In the genomic region with DNA sequence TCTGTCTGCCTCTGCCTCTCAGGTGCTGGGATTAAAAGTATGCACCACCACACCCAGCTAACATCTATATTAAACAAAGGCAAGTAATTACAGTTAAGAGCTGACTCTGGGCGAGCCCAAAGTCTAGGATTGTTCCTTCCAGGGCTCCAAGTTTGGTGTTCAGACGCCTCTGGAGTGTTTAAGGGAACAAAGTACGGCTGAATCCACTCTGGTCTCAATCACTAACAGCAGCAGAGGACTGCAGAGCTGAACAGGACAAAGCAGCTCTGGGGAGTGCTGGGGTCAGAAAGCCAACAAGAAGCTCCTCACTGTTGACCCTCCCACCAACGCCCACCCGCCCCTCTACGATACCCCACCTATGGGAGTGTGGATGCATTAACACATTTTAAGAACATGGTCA, we compare ENCODE assay signal across 14 mouse cellular contexts. TPM values are rescaled to one million over a fixed set of nuclear protein-coding genes. Genes with fewer than 3 reads are reported as not detected.
DNase-seq lines count a peak whose midpoint lies in the region; ATAC-seq and TF ChIP-seq lines count a peak whose summit lies in the region.
"Had no signal": no experiment of that assay in that cellular context is flagged by ENCODE, and none has a peak within 500 bp of the region (broad histone marks: within the 10 kb centered on the region; RNA-seq: fewer than 3 reads in every experiment).

No protein-coding gene starts in this region.

- DNase-seq in heart, postnatal 36 days: no peak
- DNase-seq in liver, adult 2 months (ENCODE audit: extremely low read depth, low read depth, low spot score): no peak
- DNase-seq in liver: no peak
- no peak for DNase-seq in ovary, adult 18-20 months (ENCODE audit: low spot score)
- DNase-seq: adrenal gland, adult 8-10 months; cerebellum, adult 11-12 months; layer of hippocampus, postnatal 36 days had no signal

- intact Hi-C loops in heart, postnatal 36 days (cut with DNase I): loop anchor here (2.0 kb wide), 1 partner anchor 89 kb away; a partner anchor contains a TSS

- peak overlapping the region; percentile 6; the same call in 1 of the 2 replicates for H3K4me3 ChIP-seq in heart, embryonic 11.5 days (ENCODE audit: low read depth, low read length)
- H3K4me3 ChIP-seq in liver, adult 2 months (ENCODE audit: insufficient read depth, low read depth, low read length): 0 out of 2 replicates have a peak overlapping the region, but pooled peaks have one; percentile 11
- peak overlapping the region; percentile 38 for H3K4me3 ChIP-seq in brown adipose tissue, adult 24 weeks (ENCODE audit: insufficient read depth, low read depth, low read length)
- H3K4me3 ChIP-seq in liver, embryonic 15.5 days (replicated peaks): 0 out of 2 replicates have a peak overlapping the region, but pooled peaks have one; percentile 20
- H3K4me3 ChIP-seq: hindbrain, embryonic 13.5 days; midbrain, embryonic 13.5 days; neural tube, embryonic 12.5 days had no signal

- H3K9ac ChIP-seq in heart, embryonic 11.5 days (ENCODE audit: low read depth, low read length): peak overlapping the region; percentile 54; the same call in 1 of the 2 replicates
- peak overlapping the region; percentile 17; the same call in 1 of the 2 replicates for H3K9ac ChIP-seq in liver, adult 2 months (ENCODE audit: low read depth, low read length)
- H3K9ac ChIP-seq in liver, embryonic 15.5 days: peak overlapping the region; percentile 35; the same call in 1 of the 2 replicates
- H3K9ac ChIP-seq: hindbrain, embryonic 13.5 days; midbrain, embryonic 13.5 days; neural tube, embryonic 12.5 days had no signal

- H3K79me2 ChIP-seq in liver, adult 2 months (ENCODE audit: control insufficient read depth, insufficient read depth, low read length): no peaks in the 10 kb centered on the region

- H3K4me2 ChIP-seq in heart, embryonic 11.5 days: peak overlapping the region; percentile 51; the same call in 1 of the 2 replicates
- H3K4me2 ChIP-seq in liver, embryonic 15.5 days: peak overlapping the region; percentile 54
- H3K4me2 ChIP-seq: hindbrain, embryonic 13.5 days; midbrain, embryonic 13.5 days; neural tube, embryonic 12.5 days had no signal

- no peaks in the 10 kb centered on the region for H3K9me3 ChIP-seq in heart, embryonic 11.5 days (replicated peaks; ENCODE audit: control insufficient read depth, low read length)
- no peaks in the 10 kb centered on the region for H3K9me3 ChIP-seq in liver, embryonic 15.5 days (replicated peaks)
- H3K9me3 ChIP-seq: hindbrain, embryonic 13.5 days; midbrain, embryonic 13.5 days; neural tube, embryonic 12.5 days had no signal

- H3K36me3 ChIP-seq in heart, embryonic 11.5 days (ENCODE audit: control insufficient read depth, insufficient read depth, low read length): no peaks in the 10 kb centered on the region
- H3K36me3 ChIP-seq in liver, adult 2 months (ENCODE audit: control insufficient read depth, insufficient read depth, low read length): no peaks in the 10 kb centered on the region
- no peaks in the 10 kb centered on the region for H3K36me3 ChIP-seq in liver, embryonic 15.5 days (replicated peaks)
- H3K36me3 ChIP-seq: hindbrain, embryonic 13.5 days; midbrain, embryonic 13.5 days; neural tube, embryonic 12.5 days had no signal

- TF ChIP-seq POLR2A in liver, adult 2 months (IDR thresholded peaks at IDR 0.05; ENCODE audit: extremely low read depth, insufficient read depth, low read length): no peak

- H3K27ac ChIP-seq in heart, embryonic 11.5 days (ENCODE audit: low read depth, low read length): no peak overlapping the region
- peak overlapping the region; percentile 3; the same call in 1 of the 2 replicates for H3K27ac ChIP-seq in liver, adult 2 months (replicated peaks; ENCODE audit: insufficient read depth, low read depth, low read length)
- peak overlapping the region; percentile 45; the same call in 1 of the 2 replicates for H3K27ac ChIP-seq in brown adipose tissue, adult 24 weeks (replicated peaks; ENCODE audit: low read depth, low read length)
- H3K27ac ChIP-seq in liver, embryonic 15.5 days (replicated peaks): peak overlapping the region; percentile 45
- H3K27ac ChIP-seq: hindbrain, embryonic 13.5 days; midbrain, embryonic 13.5 days; neural tube, embryonic 12.5 days had no signal

- WGBS in heart, embryonic 11.5 days (ENCODE audit: insufficient replicate concordance): 84% methylated on average over 6 of the region's 6 CpGs
- WGBS in liver, adult 2 months: 85% methylated on average over 6 of the region's 6 CpGs
- WGBS in liver, embryonic 15.5 days (ENCODE audit: insufficient replicate concordance): 76% methylated on average over 6 of the region's 6 CpGs

- no peak for ATAC-seq in heart, embryonic 11.5 days (replicated peaks; ENCODE audit: insufficient number of reproducible peaks, low FRiP score, low TSS enrichment)
- no peak for ATAC-seq in liver, embryonic 15.5 days (ENCODE audit: insufficient read depth)
- ATAC-seq in CD4-positive, CD25-positive, alpha-beta regulatory T cell, adult 4 months: no peak
- ATAC-seq: midbrain, embryonic 13.5 days had no signal

- peaks cover 19% of the 10 kb centered on the region for H3K4me1 ChIP-seq in heart, embryonic 11.5 days (ENCODE audit: control insufficient read depth, insufficient read depth, low read length)
- no peaks in the 10 kb centered on the region for H3K4me1 ChIP-seq in liver, adult 2 months (ENCODE audit: control insufficient read depth, insufficient read depth, low read length)
- peaks cover 12% of the 10 kb centered on the region for H3K4me1 ChIP-seq in brown adipose tissue, adult 24 weeks (ENCODE audit: control insufficient read depth, insufficient read depth, insufficient read length, low read length)
- peaks cover 55% of the 10 kb centered on the region for H3K4me1 ChIP-seq in liver, embryonic 15.5 days (replicated peaks)

- H3K27me3 ChIP-seq in heart, embryonic 11.5 days (ENCODE audit: control insufficient read depth, insufficient read depth, low read length): no peaks in the 10 kb centered on the region
- no peaks in the 10 kb centered on the region for H3K27me3 ChIP-seq in liver, adult 2 months (ENCODE audit: control insufficient read depth, insufficient read depth, low read length)
- no peaks in the 10 kb centered on the region for H3K27me3 ChIP-seq in liver, embryonic 15.5 days
- H3K27me3 ChIP-seq: hindbrain, embryonic 13.5 days; neural tube, embryonic 12.5 days had no signal

- TF ChIP-seq CTCF in liver, adult 2 months (IDR thresholded peaks at IDR 0.05; ENCODE audit: low read depth, low read length): no peak

RNA-seq across cellular contexts. Expression of a gene that starts 21.9 kb away (rescaled TPM):
- 30.9 and 37.5 TPM in 2 replicates for polyA plus RNA-seq in heart, embryonic 11.5 days (2014; fragmentation: Nextera tagmentation; extraction: Ambion mirVana)
- 100 to 1,000 TPM; 110 to 115 TPM for total RNA-seq in heart, postnatal 36 days (2021)
- total RNA-seq in liver, adult 2 months (2014; rRNA removed): 61.4 and 66.4 TPM in 2 replicates
- 20.9 and 22.1 TPM in 2 replicates for polyA plus RNA-seq in liver, adult 2 months (2012; rRNA removed)
- polyA plus RNA-seq in brown adipose tissue, adult 24 weeks (2012; ENCODE audit: insufficient read depth, insufficient read length, missing spikeins): 49.7 and 55.5 TPM in 2 replicates
- 40.8 and 45.0 TPM in 2 replicates for polyA plus RNA-seq in liver, embryonic 15.5 days (2015; fragmentation: Nextera tagmentation; extraction: Ambion mirVana)
- 10 to 100 TPM; 34.7 to 40.9 TPM for polyA plus RNA-seq in CD4-positive, CD25-positive, alpha-beta regulatory T cell, adult 4 months (2017; shearing (Covaris generic))
